Mouse (Mus musculus): ENCODE measurements around the gene Nfkbil1.

DNA sequence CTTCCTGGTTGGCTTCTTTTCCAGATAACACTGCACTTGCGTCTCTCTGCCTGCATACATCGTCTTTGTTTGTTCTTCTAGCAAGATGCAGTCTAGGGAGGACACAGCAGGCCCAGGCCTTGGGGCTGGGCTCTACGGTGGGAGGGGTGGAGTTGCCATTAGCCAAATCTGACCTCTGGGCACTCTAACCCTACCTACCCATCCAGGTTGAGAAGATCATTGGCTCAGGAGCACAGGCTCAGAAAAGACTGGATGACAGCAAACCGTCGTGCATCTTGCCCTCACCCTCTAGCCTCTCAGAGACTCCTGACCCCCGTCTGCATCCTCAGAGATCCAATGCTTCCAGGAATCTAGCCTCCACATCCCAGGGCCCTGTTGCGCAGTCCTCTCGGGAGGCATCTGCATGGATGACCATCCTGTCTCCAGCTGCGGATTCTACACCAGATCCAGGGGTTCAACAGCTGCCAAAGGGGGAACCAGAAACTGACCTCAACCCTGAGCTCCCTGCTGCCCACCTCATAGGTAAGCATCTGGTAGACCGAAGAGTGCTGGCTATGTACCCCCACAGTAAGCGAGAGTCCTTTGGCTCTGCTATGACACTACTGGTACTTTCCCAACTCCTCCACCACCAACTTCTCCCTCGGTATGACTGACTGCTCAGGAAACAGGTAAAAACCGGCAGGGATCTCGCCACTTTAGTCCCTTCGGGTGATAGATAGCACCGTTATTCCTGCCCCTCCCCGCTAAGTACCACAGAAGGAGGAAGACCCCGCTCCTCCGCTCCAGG lies 40.6 kb downstream of the Nfkbil1 start:
- TF ChIP-seq CTCF (IDR thresholded peaks at IDR 0.05; ENCODE audit: control insufficient read depth, insufficient read depth, insufficient read length), result no peak
- TF ChIP-seq MYOG (IDR thresholded peaks at IDR 0.05; ENCODE audit: control insufficient read depth, extremely low read depth, insufficient read length), result no peak
- TF ChIP-seq MAX (IDR thresholded peaks at IDR 0.05), result no peak
- TF ChIP-seq CEBPB (IDR thresholded peaks at IDR 0.05; ENCODE audit: low read depth), result no peak
- no peak for TF ChIP-seq USF1 (IDR thresholded peaks at IDR 0.05; ENCODE audit: low read depth)
- TF ChIP-seq MYOD1 (IDR thresholded peaks at IDR 0.05; ENCODE audit: control insufficient read depth, insufficient read length, low read depth), result no peak
- TF ChIP-seq FOSL1 (IDR thresholded peaks at IDR 0.05; ENCODE audit: insufficient read depth, low read length, poor library complexity, severe bottlenecking), result no peak
